Mouse (Mus musculus): Measurements from ENCODE around the gene Dip2c. TPM values are rescaled to one million over a fixed set of nuclear protein-coding genes. Genes with fewer than 3 reads are reported as not detected.
A peak's percentile ranks its signal among the peaks of the same experiment; 100 is the strongest.

Dip2c gene
- polyA plus RNA-seq, 1 experiment from 2014 or later, result 0.83 TPM

- Histone ChIP-seq H3K27me3 (ENCODE audit: insufficient read depth, low read length) (no peaks in the 10 kb centered on the region), H3K9me3 (ENCODE audit: low read length) (no peaks in the 10 kb centered on the region), H3K4me3 (ENCODE audit: low read depth, low read length) (no peak overlapping the region), H3K4me1 (ENCODE audit: insufficient read depth) (peaks cover 4% of the 10 kb centered on the region; the same call in 1 of the 2 replicates), H3K36me3 (replicated peaks; ENCODE audit: insufficient read depth, low read length) (no peaks in the 10 kb centered on the region), H3K9ac (replicated peaks) (no peak overlapping the region), H3K27ac (ENCODE audit: low read depth) (no peak overlapping the region), H3K4me2 (ENCODE audit: low read depth, low read length) (no peak overlapping the region)
- WGBS (ENCODE audit: insufficient replicate concordance), result 83% methylated on average over 4 of the region's 4 CpGs
- DNase-seq (no peak), ATAC-seq (no peak)
- no peak for TF ChIP-seq EP300 (IDR thresholded peaks at IDR 0.05; ENCODE audit: low read depth)
- TF ChIP-seq CTCF (IDR thresholded peaks at IDR 0.05; ENCODE audit: low read depth), result no peak
Observed at GRCm38 (mm10) chr13:9421949-9422348, 145.6 kb downstream of the Dip2c start.

DNA sequence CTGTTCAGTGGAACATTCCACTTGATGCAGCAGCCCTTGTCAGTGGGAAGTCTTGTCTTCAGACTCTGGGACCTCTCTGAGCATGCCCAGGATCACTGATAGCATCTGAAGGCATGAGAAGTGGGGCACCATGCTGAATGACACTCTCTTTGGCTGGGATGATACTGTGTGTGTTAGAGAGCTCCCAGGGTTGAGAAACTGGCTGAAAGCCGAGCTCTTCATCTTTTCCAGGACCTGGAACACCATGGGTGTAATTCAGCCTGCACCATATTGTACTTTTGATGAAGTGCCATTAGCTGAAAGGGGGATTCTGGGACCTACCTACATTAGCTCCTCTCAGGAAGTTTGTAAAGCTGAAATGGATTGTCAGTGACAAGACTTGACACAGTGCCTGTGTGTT, 146.5 kb downstream of the Dip2c start:
- Histone ChIP-seq H3K36me3 (replicated peaks; ENCODE audit: insufficient read depth, low read length) (no peaks in the 10 kb centered on the region), H3K9ac (replicated peaks) (no peak overlapping the region), H3K4me2 (ENCODE audit: low read depth, low read length) (no peak overlapping the region), H3K27me3 (ENCODE audit: insufficient read depth, low read length) (no peaks in the 10 kb centered on the region), H3K9me3 (ENCODE audit: low read length) (no peaks in the 10 kb centered on the region), H3K4me1 (ENCODE audit: insufficient read depth) (peaks cover 4% of the 10 kb centered on the region; the same call in 1 of the 2 replicates), H3K27ac (ENCODE audit: low read depth) (no peak overlapping the region), H3K4me3 (ENCODE audit: low read depth, low read length) (no peak overlapping the region)
- ATAC-seq (no peak), DNase-seq (no peak)
- TF ChIP-seq EP300 (IDR thresholded peaks at IDR 0.05; ENCODE audit: low read depth) (no peak), CTCF (IDR thresholded peaks at IDR 0.05; ENCODE audit: low read depth) (no peak)
- WGBS (ENCODE audit: insufficient replicate concordance), result 71% methylated on average over 1 of the region's 1 CpGs

DNA sequence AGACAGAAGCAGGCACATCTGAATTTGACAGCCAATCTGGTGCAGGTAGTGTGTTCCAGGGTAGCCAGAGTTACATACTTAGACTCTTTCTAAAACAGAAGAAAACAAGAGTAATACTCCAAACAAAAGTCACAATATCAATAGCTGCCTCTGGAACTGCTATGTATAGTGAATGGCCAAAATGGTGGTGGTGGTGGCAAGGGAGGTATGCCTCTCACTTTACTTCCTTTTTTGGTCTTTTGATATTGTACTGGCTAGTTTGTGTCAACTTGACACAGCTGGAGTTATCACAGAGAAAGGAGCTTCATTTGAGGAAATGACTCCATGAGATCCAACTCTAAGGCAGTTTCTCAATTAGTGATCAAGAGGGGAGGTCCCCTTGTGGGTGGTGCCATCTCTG, 148.1 kb downstream of the Dip2c start:
- Histone ChIP-seq H3K4me2 (ENCODE audit: low read depth, low read length) (no peak overlapping the region), H3K36me3 (replicated peaks; ENCODE audit: insufficient read depth, low read length) (no peaks in the 10 kb centered on the region), H3K4me1 (ENCODE audit: insufficient read depth) (peaks cover 3% of the 10 kb centered on the region; the same call in 1 of the 2 replicates), H3K27me3 (ENCODE audit: insufficient read depth, low read length) (no peaks in the 10 kb centered on the region), H3K4me3 (ENCODE audit: low read depth, low read length) (no peak overlapping the region), H3K9me3 (ENCODE audit: low read length) (no peaks in the 10 kb centered on the region), H3K27ac (ENCODE audit: low read depth) (no peak overlapping the region), H3K9ac (replicated peaks) (no peak overlapping the region)
- TF ChIP-seq EP300 (IDR thresholded peaks at IDR 0.05; ENCODE audit: low read depth) (no peak), CTCF (IDR thresholded peaks at IDR 0.05; ENCODE audit: low read depth) (no peak)
- no peak for DNase-seq
- ATAC-seq, result no peak

GRCm38 (mm10) chr13:9426267-9426666, 149.9 kb downstream of the Dip2c start:
- Histone ChIP-seq H3K36me3 (replicated peaks; ENCODE audit: insufficient read depth, low read length) (no peaks in the 10 kb centered on the region), H3K27me3 (ENCODE audit: insufficient read depth, low read length) (no peaks in the 10 kb centered on the region), H3K4me1 (ENCODE audit: insufficient read depth) (no peaks in the 10 kb centered on the region), H3K9ac (replicated peaks) (no peak overlapping the region), H3K4me2 (ENCODE audit: low read depth, low read length) (no peak overlapping the region), H3K4me3 (ENCODE audit: low read depth, low read length) (no peak overlapping the region), H3K9me3 (ENCODE audit: low read length) (peaks cover 3% of the 10 kb centered on the region), H3K27ac (ENCODE audit: low read depth) (no peak overlapping the region)
- DNase-seq (no peak), ATAC-seq (peak; percentile 60)
- no peak for TF ChIP-seq CTCF (IDR thresholded peaks at IDR 0.05; ENCODE audit: low read depth)
- TF ChIP-seq EP300 (IDR thresholded peaks at IDR 0.05; ENCODE audit: low read depth), result 0 out of 2 replicates have a peak, but pooled peaks have one; percentile 8

- no peak for ATAC-seq
- Histone ChIP-seq H3K4me1 (ENCODE audit: insufficient read depth) (no peaks in the 10 kb centered on the region), H3K4me2 (ENCODE audit: low read depth, low read length) (no peak overlapping the region), H3K9me3 (ENCODE audit: low read length) (peaks cover 4% of the 10 kb centered on the region), H3K4me3 (ENCODE audit: low read depth, low read length) (no peak overlapping the region), H3K9ac (replicated peaks) (no peak overlapping the region), H3K36me3 (replicated peaks; ENCODE audit: insufficient read depth, low read length) (no peaks in the 10 kb centered on the region), H3K27ac (ENCODE audit: low read depth) (no peak overlapping the region), H3K27me3 (ENCODE audit: insufficient read depth, low read length) (no peaks in the 10 kb centered on the region)
- DNase-seq, result no peak
- 70% methylated on average over 4 of the region's 4 CpGs for WGBS (ENCODE audit: insufficient replicate concordance)
- no peak for TF ChIP-seq CTCF (IDR thresholded peaks at IDR 0.05; ENCODE audit: low read depth)
- no peak for TF ChIP-seq EP300 (IDR thresholded peaks at IDR 0.05; ENCODE audit: low read depth)
Observed at GRCm38 (mm10) chr13:9426779-9427178, 150.5 kb downstream of the Dip2c start.

DNA sequence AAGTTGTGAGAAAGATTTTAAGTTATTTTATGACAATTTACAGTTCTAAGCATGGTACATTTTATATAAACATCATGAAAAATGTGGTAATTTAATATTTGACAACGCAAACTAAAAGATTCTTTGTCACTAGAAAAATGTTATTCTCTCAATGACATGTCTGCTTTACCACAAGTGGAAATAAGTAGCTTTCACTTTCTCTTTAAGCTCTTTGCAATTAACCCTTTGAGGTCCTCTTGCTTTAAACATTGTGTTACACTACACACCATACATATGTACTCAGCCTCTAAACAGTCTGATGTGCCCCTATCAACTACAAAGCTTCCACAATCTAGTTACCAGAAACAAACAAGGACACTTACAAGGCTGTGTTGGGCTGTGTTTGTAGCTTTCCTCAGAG, 153.6 kb downstream of the Dip2c start:
- no peaks in the 10 kb centered on the region for H3K36me3 ChIP-seq (replicated peaks; ENCODE audit: insufficient read depth, low read length)
- ATAC-seq (no peak), DNase-seq (no peak)
- H3K27me3 ChIP-seq (ENCODE audit: insufficient read depth, low read length), result no peaks in the 10 kb centered on the region
- no peak overlapping the region for H3K9ac ChIP-seq (replicated peaks)
- no peak overlapping the region for H3K4me2 ChIP-seq (ENCODE audit: low read depth, low read length)
- H3K4me3 ChIP-seq (ENCODE audit: low read depth, low read length), result no peak overlapping the region
- no peak overlapping the region for H3K27ac ChIP-seq (ENCODE audit: low read depth)
- H3K9me3 ChIP-seq (ENCODE audit: low read length), result peaks cover 4% of the 10 kb centered on the region
- no peak for TF ChIP-seq EP300 (IDR thresholded peaks at IDR 0.05; ENCODE audit: low read depth)
- no peak for TF ChIP-seq CTCF (IDR thresholded peaks at IDR 0.05; ENCODE audit: low read depth)
- no peaks in the 10 kb centered on the region for H3K4me1 ChIP-seq (ENCODE audit: insufficient read depth)
- WGBS (ENCODE audit: insufficient replicate concordance), result 50% methylated on average over 1 of the region's 1 CpGs

- DNase-seq (no peak), ATAC-seq (no peak)
- Histone ChIP-seq H3K9me3 (ENCODE audit: low read length) (peaks cover 4% of the 10 kb centered on the region), H3K27me3 (ENCODE audit: insufficient read depth, low read length) (no peaks in the 10 kb centered on the region), H3K9ac (replicated peaks) (no peak overlapping the region), H3K36me3 (replicated peaks; ENCODE audit: insufficient read depth, low read length) (no peaks in the 10 kb centered on the region), H3K27ac (ENCODE audit: low read depth) (no peak overlapping the region), H3K4me1 (ENCODE audit: insufficient read depth) (no peaks in the 10 kb centered on the region), H3K4me3 (ENCODE audit: low read depth, low read length) (no peak overlapping the region), H3K4me2 (ENCODE audit: low read depth, low read length) (no peak overlapping the region)
- TF ChIP-seq EP300 (IDR thresholded peaks at IDR 0.05; ENCODE audit: low read depth) (no peak), CTCF (IDR thresholded peaks at IDR 0.05; ENCODE audit: low read depth) (no peak)
- 84% methylated on average over 2 of the region's 2 CpGs for WGBS (ENCODE audit: insufficient replicate concordance)
Observed at GRCm38 (mm10) chr13:9430724-9431123, 154.4 kb downstream of the Dip2c start.
